Mouse (Mus musculus) neural tube, embryonic 13.5 days (tissue): Measurements from ENCODE around the gene Pfdn5. TPM values are rescaled to one million over a fixed set of nuclear protein-coding genes. Genes with fewer than 3 reads are reported as not detected.
A peak's percentile ranks its signal among the peaks of the same experiment; 100 is the strongest.

Source experiments
- ATAC-seq: fragments of 200-750 bp; cut with Nextera tagmentation; 2 replicates; pipeline ENCODE4 v1.8.0; 2017; ENCODE audit warnings: low read depth, mild to moderate bottlenecking, moderate TSS enrichment, moderate library complexity
- H3K27ac ChIP-seq: fragments of 300-500 bp; sonication (generic); replicated peaks from 2 replicates; pipeline ENCODE4 v1.5.1; 2015; ENCODE audit warnings: moderate library complexity, mild to moderate bottlenecking, inconsistent platforms
- H3K27me3 ChIP-seq: fragments of 300-500 bp; sonication (generic); 2 replicates; pipeline ENCODE4 v1.6.1; 2015; ENCODE audit warnings: mild to moderate bottlenecking, inconsistent platforms
- H3K36me3 ChIP-seq: fragments of 300-500 bp; sonication (generic); 2 replicates; pipeline ENCODE4 v1.6.1; 2015; ENCODE audit warnings: mild to moderate bottlenecking, inconsistent platforms
- H3K4me1 ChIP-seq: fragments of 300-500 bp; sonication (generic); replicated peaks from 2 replicates; pipeline ENCODE4 v1.6.1; 2015; ENCODE audit warnings: inconsistent platforms
- H3K4me2 ChIP-seq: fragments of 300-500 bp; sonication (generic); 2 replicates; pipeline ENCODE4 v1.6.1; 2015; ENCODE audit warnings: inconsistent platforms, mild to moderate bottlenecking, moderate library complexity
- H3K4me3 ChIP-seq: fragments of 300-500 bp; sonication (generic); 2 replicates; pipeline ENCODE4 v1.5.1; 2015; ENCODE audit warnings: mild to moderate bottlenecking, inconsistent platforms
- H3K9ac ChIP-seq: fragments of 300-500 bp; sonication (generic); 2 replicates; pipeline ENCODE4 v1.6.1; 2015; ENCODE audit warnings: moderate library complexity, mild to moderate bottlenecking, inconsistent platforms
- H3K9me3 ChIP-seq: fragments of 300-500 bp; sonication (generic); 2 replicates; pipeline ENCODE4 v1.6.1; 2016; ENCODE audit warnings: inconsistent platforms
- WGBS: fragments of 180-500 bp; shearing (Covaris S2); methylation state at CpG from one replicate; pipeline ENCODE4 v1.1.7; 2015; 5-methylcytosine and 5-hydroxymethylcytosine counted together
- polyA plus RNA-seq: library from polyadenylated mRNA; unstranded; fragments of >200 nt; fragmentation: Nextera tagmentation; extraction: Ambion mirVana; gene quantifications from 2 replicates; pipeline ENCODE4 v1.2.1, GENCODE M21; 2015

The Pfdn5 gene
- polyA plus RNA-seq, 1 experiment from 2014 or later: 480 TPM

GRCm38 (mm10) chr15:102358126-102358525, 32.2 kb downstream of the Pfdn5 start:
- H3K27ac ChIP-seq: no peak overlapping the region
- H3K4me2 ChIP-seq: peak overlapping the region; percentile 47
- no peaks in the 10 kb centered on the region for H3K9me3 ChIP-seq
- peak overlapping the region; percentile 41 for H3K9ac ChIP-seq
- 2% methylated on average over 25 of the region's 25 CpGs for WGBS
- peak overlapping the region; percentile 16 for H3K4me3 ChIP-seq
- H3K4me1 ChIP-seq: peaks cover 41% of the 10 kb centered on the region
- peaks cover 55% of the 10 kb centered on the region for H3K27me3 ChIP-seq
- ATAC-seq: no peak
- no peaks in the 10 kb centered on the region for H3K36me3 ChIP-seq

GRCm38 (mm10) chr15:102358834-102359233, 32.9 kb downstream of the Pfdn5 start:
- ATAC-seq: no peak
- Histone ChIP-seq H3K36me3 (no peaks in the 10 kb centered on the region), H3K4me1 (peaks cover 41% of the 10 kb centered on the region), H3K9ac (0 out of 2 replicates have a peak overlapping the region, but pooled peaks have one; percentile 41), H3K4me3 (0 out of 2 replicates have a peak overlapping the region, but pooled peaks have one; percentile 16), H3K4me2 (peak overlapping the region; percentile 47; the same call in 1 of the 2 replicates), H3K27me3 (peaks cover 62% of the 10 kb centered on the region), H3K27ac (no peak overlapping the region), H3K9me3 (no peaks in the 10 kb centered on the region)
- WGBS: 28% methylated on average over 5 of the region's 5 CpGs

- peak overlapping the region; percentile 54; the same call in 1 of the 2 replicates for H3K9ac ChIP-seq
- no peaks in the 10 kb centered on the region for H3K9me3 ChIP-seq
- peaks cover 36% of the 10 kb centered on the region for H3K4me1 ChIP-seq
- no peak for ATAC-seq
- H3K4me3 ChIP-seq: no peak overlapping the region
- 20% methylated on average over 13 of the region's 14 CpGs for WGBS
- no peaks in the 10 kb centered on the region for H3K36me3 ChIP-seq
- H3K27me3 ChIP-seq: peaks cover 53% of the 10 kb centered on the region
- peak overlapping the region; percentile 26; the same call in 1 of the 2 replicates for H3K4me2 ChIP-seq
- no peak overlapping the region for H3K27ac ChIP-seq
Measured at GRCm38 (mm10) chr15:102362648-102363047, 36.7 kb downstream of the Pfdn5 start.

- 97% methylated on average over 1 of the region's 1 CpGs for WGBS
- no peak for ATAC-seq
- H3K4me2 ChIP-seq: no peak overlapping the region
- H3K9ac ChIP-seq: no peak overlapping the region
- H3K4me1 ChIP-seq: peaks cover 19% of the 10 kb centered on the region
- H3K36me3 ChIP-seq: no peaks in the 10 kb centered on the region
- H3K9me3 ChIP-seq: no peaks in the 10 kb centered on the region
- no peak overlapping the region for H3K4me3 ChIP-seq
- H3K27me3 ChIP-seq: peaks cover 33% of the 10 kb centered on the region
- no peak overlapping the region for H3K27ac ChIP-seq
Measured at GRCm38 (mm10) chr15:102364678-102365077, 38.8 kb downstream of the Pfdn5 start.

GRCm38 (mm10) chr15:102366238-102366637, 40.3 kb downstream of the Pfdn5 start:
- 5% methylated on average over 7 of the region's 7 CpGs for WGBS
- Histone ChIP-seq H3K9ac (peak overlapping the region; percentile 63), H3K36me3 (no peaks in the 10 kb centered on the region), H3K27ac (no peak overlapping the region), H3K4me3 (peak overlapping the region; percentile 23), H3K9me3 (no peaks in the 10 kb centered on the region), H3K27me3 (peaks cover 35% of the 10 kb centered on the region), H3K4me1 (peaks cover 33% of the 10 kb centered on the region), H3K4me2 (peak overlapping the region; percentile 53)
- 0 out of 2 replicates have a peak, but pooled peaks have one; percentile 10 for ATAC-seq

DNA sequence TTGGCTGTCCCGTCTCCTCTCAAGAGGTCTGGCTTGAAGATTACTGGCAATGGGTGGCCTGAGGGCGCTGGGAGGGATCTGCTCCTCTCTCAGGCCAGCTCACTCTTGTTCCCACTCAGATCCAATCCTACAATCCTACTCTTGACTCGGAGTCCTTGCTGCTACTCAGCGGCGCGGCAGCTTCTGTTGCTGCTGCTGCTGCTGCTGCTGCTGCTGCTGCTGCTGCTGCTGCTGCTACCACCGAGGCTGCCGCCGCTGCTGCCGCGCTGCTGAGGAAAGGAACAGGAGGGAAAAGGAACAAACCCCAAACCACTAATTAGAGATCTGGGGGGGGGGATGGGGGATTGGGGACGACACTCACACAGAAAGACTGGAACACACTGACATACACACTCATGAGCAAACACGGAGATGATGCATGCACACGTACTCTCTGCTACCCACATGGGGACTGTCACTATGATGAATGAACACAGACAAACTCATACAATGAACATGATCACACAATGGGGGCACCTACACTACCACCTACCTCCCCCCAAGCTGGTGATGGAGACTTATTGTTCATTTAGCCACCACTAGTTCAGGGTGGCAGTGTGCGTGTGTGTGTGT, 40.9 kb downstream of the Pfdn5 start, which contains the start of gene Sp7:
Gene Sp7, minus strand, starts transcription at position 450 of the 612 bp plus-strand sequence.
- ATAC-seq: peak; percentile 64; the same call in 1 of the 2 replicates
- Histone ChIP-seq H3K9me3 (no peaks in the 10 kb centered on the region), H3K4me1 (peaks cover 33% of the 10 kb centered on the region), H3K4me3 (peak within 1 kb of the TSS; percentile 23), H3K9ac (peak within 1 kb of the TSS; percentile 63), H3K27me3 (peaks cover 35% of the 10 kb centered on the region), H3K4me2 (peak within 1 kb of the TSS; percentile 53), H3K27ac (no peak within 1 kb of the TSS), H3K36me3 (no peaks in the 10 kb centered on the region)
- 6% methylated on average over 15 of the region's 15 CpGs for WGBS

DNA sequence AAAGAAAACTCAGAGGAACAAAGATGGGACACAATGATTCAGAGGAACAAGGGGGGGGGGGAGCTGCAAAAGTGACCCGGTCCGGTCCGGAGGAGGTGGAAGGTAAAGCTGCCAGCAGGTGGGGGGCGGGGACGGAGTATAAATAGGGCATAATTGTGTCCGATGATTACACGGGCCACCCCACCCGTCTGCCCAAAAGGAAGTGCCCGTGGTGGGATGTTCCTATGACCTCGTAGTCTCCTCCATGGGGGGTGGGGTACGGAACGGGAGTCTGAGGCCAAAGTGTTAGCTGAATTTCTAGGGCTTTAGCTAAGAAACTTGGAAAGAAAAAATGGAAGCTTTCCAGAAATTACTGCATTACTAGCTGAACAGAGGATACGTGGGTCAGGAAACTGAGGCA, 44.1 kb downstream of the Pfdn5 start:
- ATAC-seq: no peak
- peaks cover 19% of the 10 kb centered on the region for H3K27me3 ChIP-seq
- H3K4me1 ChIP-seq: peaks cover 30% of the 10 kb centered on the region
- H3K9ac ChIP-seq: no peak overlapping the region
- no peak overlapping the region for H3K27ac ChIP-seq
- no peak overlapping the region for H3K4me3 ChIP-seq
- WGBS: 9% methylated on average over 13 of the region's 13 CpGs
- H3K9me3 ChIP-seq: no peaks in the 10 kb centered on the region
- no peak overlapping the region for H3K4me2 ChIP-seq
- no peaks in the 10 kb centered on the region for H3K36me3 ChIP-seq

- Histone ChIP-seq H3K27me3 (peaks cover 19% of the 10 kb centered on the region), H3K4me1 (peaks cover 30% of the 10 kb centered on the region), H3K9ac (0 out of 2 replicates have a peak overlapping the region, but pooled peaks have one; percentile 31), H3K9me3 (no peaks in the 10 kb centered on the region), H3K27ac (no peak overlapping the region), H3K4me3 (no peak overlapping the region), H3K36me3 (no peaks in the 10 kb centered on the region), H3K4me2 (no peak overlapping the region)
- ATAC-seq: no peak
- 12% methylated on average over 10 of the region's 10 CpGs for WGBS
Measured at GRCm38 (mm10) chr15:102370727-102371126, 44.8 kb downstream of the Pfdn5 start.

- H3K27ac ChIP-seq: peak overlapping the region; percentile 73
- peak; percentile 80 for ATAC-seq
- H3K27me3 ChIP-seq: 0 out of 2 replicates have a peak, but pooled peaks cover 4% of the 10 kb centered on the region
- peak overlapping the region; percentile 75 for H3K9ac ChIP-seq
- no peaks in the 10 kb centered on the region for H3K36me3 ChIP-seq
- peak overlapping the region; percentile 84 for H3K4me2 ChIP-seq
- H3K4me3 ChIP-seq: peak overlapping the region; percentile 51
- WGBS: under 1% methylated on average over 42 of the region's 43 CpGs
- H3K9me3 ChIP-seq: no peaks in the 10 kb centered on the region
- H3K4me1 ChIP-seq: peaks cover 19% of the 10 kb centered on the region
Measured at GRCm38 (mm10) chr15:102376453-102377162, 50.7 kb downstream of the Pfdn5 start.

DNA sequence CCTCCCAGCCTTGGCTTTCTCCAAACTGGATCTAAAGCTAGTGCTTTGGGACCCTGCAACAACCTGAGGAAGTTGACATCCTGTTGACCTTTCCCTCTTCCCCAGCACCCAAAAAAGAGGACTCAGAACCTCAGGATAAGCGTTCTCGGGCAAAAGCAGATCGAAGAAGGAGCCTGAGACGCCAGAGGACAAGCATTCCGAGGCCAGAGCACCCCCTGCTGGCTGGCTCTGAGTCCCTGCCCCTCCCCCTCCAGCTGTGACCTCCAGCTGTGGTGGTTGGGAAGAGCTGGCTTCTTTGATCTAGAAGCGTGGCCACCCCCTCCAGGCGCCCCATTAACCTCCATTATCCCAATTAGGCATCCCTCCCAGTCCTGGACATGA, 51.2 kb downstream of the Pfdn5 start:
- 0 out of 2 replicates have a peak, but pooled peaks cover 4% of the 10 kb centered on the region for H3K27me3 ChIP-seq
- no peaks in the 10 kb centered on the region for H3K36me3 ChIP-seq
- peaks cover 22% of the 10 kb centered on the region for H3K4me1 ChIP-seq
- H3K27ac ChIP-seq: peak overlapping the region; percentile 73
- WGBS: 0% methylated on average over 7 of the region's 7 CpGs
- no peaks in the 10 kb centered on the region for H3K9me3 ChIP-seq
- H3K9ac ChIP-seq: peak overlapping the region; percentile 75
- ATAC-seq: peak; percentile 52
- H3K4me2 ChIP-seq: peak overlapping the region; percentile 84
- peak overlapping the region; percentile 51 for H3K4me3 ChIP-seq

DNA sequence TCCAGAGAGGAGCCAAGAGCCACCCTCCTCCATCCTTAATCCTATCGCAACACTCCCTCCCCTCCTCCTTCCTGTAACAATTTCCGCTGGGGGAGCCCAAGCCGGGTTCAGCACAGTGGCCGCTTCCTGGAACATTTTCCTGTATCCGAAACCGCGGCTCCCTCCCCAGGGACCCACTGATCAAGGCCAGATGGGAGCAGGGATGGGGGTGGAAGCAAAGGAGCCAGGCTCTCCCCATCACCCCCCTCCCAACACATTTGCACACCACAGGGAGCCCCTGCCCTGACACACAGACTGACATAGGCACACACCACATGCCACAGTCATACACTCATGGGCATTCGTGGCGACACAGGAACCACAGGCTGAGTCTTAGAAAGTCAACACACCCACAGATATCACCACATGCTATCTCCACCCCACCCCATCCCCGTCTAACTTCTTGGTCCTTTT, 51.9 kb downstream of the Pfdn5 start:
- Histone ChIP-seq H3K27me3 (0 out of 2 replicates have a peak, but pooled peaks cover 4% of the 10 kb centered on the region), H3K9ac (peak overlapping the region; percentile 18; the same call in 1 of the 2 replicates), H3K27ac (peak overlapping the region; percentile 73), H3K4me1 (peaks cover 22% of the 10 kb centered on the region), H3K4me3 (no peak overlapping the region), H3K9me3 (no peaks in the 10 kb centered on the region), H3K4me2 (peak overlapping the region; percentile 84), H3K36me3 (no peaks in the 10 kb centered on the region)
- 3% methylated on average over 10 of the region's 10 CpGs for WGBS
- peak; percentile 19; the same call in 1 of the 2 replicates for ATAC-seq
